Mouse (Mus musculus) adrenal gland, postnatal 10 days (tissue): Measurements from ENCODE around the gene Foxi2. TPM values are rescaled to one million over a fixed set of nuclear protein-coding genes. Genes with fewer than 3 reads are reported as not detected.
A peak's percentile ranks its signal among the peaks of the same experiment; 100 is the strongest.

ENCODE experiments used
- DNase-seq: peaks from one replicate; pipeline ENCODE4 v3.0.0; 2021; ENCODE audit warnings: mixed read lengths
- long read RNA-seq, 2 experiments: library from polyadenylated mRNA; stranded (forward); transcript quantifications; one replicate each; pipeline ENCODE4 v2.0.0; 2021
- total RNA-seq, 2 experiments: library from RNA; stranded (reverse); gene quantifications; 2 replicates each; pipeline ENCODE4 v1.2.3; 2021

Foxi2 gene
- not detected for total RNA-seq
- long read RNA-seq, experiment 1: 0 reads
- long read RNA-seq, experiment 2: 0 reads

- DNase-seq: peak; percentile 7
Measured at GRCm38 (mm10) chr7:135410237-135410965, at the start of gene Foxi2. Gene Foxi2, plus strand, starts transcription at chr7:135410308.

GRCm38 (mm10) chr7:135364606-135365005 is 45.5 kb upstream of the Foxi2 start:
- no peak for DNase-seq

- no peak for DNase-seq
Measured at GRCm38 (mm10) chr7:135376048-135376447, 34.1 kb upstream of the Foxi2 start.

GRCm38 (mm10) chr7:135376932-135377331 is 33.2 kb upstream of the Foxi2 start:
- peak; percentile 23 for DNase-seq

DNA sequence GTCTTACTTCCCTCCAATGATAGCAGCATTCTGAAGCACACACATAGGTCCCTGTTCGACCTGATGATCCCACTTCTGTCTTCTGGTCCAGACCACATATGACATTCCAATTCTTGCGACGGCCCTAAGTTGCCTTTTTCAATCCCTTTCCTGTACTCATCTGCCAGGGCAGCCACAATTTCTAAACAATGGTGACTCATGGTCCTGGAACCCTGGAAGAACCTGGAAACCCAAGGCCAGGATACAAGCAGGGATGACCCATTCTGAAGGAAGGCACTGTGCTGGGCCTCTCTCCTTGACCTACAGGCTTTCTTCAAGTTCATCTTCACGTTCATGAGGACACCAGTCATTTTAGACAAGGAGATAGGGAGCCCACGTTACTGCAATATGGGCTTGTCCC is 31.8 kb upstream of the Foxi2 start:
- no peak for DNase-seq

GRCm38 (mm10) chr7:135389039-135389438 is 21.1 kb upstream of the Foxi2 start:
- peak; percentile 29 for DNase-seq

GRCm38 (mm10) chr7:135392949-135393542 is 17.1 kb upstream of the Foxi2 start:
- DNase-seq: no peak

GRCm38 (mm10) chr7:135394436-135394835 is 15.7 kb upstream of the Foxi2 start:
- DNase-seq: no peak

DNA sequence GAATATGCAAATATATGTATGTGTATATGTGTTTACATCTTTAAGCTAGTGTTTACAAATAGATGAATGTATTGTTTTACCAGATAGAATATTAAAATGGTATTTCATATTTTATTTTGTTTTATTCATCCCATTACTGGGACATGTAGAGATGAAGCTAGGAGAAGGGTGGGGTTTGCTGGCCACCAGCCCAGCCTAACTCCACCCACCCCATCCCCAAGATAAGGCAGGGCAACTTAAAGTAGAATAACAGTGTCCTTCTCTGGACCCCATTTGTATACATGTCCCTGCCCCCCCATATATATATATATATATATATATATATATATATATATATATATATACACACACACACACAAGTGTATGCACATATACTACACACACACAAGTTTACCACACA is 14.9 kb upstream of the Foxi2 start:
- DNase-seq: no peak

- no peak for DNase-seq
Measured at GRCm38 (mm10) chr7:135397096-135397495, 13.0 kb upstream of the Foxi2 start.

DNA sequence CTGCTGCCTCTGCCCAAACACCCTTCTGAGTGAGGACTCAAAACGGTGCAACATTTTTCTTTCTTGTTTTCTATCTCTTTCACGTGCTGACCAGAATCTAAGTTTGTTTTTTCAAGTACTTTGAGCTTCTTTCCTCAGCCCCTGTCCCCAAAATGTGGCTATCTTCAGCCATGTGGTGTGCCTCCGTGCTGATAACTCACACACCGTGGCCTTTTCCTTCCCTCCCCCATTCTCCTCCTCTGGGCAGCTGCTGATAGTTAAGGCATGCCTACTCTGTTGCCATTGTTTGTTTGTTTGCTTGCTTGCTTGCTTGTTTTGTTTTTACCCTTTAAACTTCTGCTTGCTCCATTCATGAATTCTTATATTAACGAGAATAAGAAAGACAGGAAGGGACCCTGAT is 12.2 kb upstream of the Foxi2 start:
- no peak for DNase-seq

- peak; percentile 86 for DNase-seq
Measured at GRCm38 (mm10) chr7:135403416-135403815, 6.7 kb upstream of the Foxi2 start.

DNA sequence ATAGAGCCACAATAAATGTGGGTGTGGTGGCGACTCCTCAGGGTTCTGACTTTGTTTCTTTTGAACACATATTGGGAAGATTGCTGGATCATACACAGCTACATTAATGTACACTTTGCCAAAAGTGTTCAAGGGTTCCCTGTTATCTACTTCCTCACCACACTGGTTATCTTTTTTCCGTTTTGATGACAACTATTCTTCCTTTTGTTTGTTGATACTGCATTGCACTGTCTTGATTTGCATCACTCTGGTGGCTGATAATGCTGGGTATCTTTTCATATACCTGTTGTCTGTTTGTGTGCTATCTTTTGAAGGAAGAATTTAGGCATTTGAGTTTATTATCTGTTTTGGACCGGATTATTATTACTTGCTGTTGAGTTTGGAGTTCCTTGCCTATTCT is 3.3 kb upstream of the Foxi2 start:
- no peak for DNase-seq

DNA sequence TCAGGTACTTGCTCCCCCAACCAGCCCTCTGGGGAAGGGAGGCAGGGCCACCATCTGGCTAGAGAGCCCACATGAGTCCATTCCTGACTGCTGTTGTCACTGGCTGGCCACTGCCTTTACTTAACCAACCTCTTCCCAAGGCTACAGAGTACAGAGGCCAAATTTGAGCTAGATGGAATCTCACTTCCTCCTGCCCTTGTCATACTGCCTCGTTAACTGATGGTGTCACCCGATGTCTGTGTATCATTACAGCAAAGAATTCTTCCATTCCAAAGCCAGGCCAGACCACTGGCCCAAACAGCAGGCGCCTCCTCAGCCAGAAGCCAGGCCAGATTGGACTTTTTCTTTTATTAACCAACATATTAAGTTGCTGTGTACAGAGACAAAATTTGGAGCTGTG is 1.6 kb upstream of the Foxi2 start:
- no peak for DNase-seq

GRCm38 (mm10) chr7:135412357-135412756 is 2.2 kb downstream of the Foxi2 start:
- no peak for DNase-seq

DNA sequence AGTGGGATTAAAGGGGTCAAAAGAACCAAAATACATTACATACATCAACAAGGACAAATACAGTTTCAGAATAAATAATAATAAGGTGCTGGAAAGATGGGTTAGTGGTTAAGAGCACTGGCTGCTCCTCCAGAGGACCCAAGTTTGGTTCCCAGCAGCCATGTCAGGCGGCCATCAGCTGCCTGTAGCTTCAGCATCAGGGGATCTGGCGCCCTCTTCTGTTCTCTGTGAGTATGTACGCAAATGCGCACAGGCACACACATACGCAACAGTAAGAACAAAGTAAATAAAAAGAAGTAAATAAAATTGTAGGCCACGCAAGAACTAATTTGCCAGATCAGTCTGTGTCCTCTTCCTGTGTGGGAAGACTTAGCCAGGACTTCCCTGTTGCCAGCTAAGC is 18.7 kb downstream of the Foxi2 start:
- no peak for DNase-seq

DNA sequence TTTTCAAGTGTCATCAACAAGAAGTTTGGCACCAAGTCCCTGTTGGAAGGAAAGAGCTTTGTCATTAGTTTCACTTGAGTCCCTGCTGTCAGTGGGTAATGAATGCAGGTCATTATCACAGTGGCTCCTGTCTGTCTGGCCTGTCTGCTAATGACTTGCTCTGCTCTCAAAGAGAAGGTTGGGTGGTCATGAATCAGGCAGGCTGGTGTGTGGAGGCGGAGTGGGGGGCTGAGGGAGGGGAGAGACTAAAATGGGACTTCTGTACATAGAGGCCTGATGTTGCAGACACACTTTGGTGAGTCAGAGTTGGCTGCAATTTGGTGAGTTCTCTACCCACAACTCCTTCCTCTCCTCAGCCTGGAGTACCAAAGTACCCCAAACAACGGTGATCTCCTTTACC is 20.8 kb downstream of the Foxi2 start:
- no peak for DNase-seq

DNA sequence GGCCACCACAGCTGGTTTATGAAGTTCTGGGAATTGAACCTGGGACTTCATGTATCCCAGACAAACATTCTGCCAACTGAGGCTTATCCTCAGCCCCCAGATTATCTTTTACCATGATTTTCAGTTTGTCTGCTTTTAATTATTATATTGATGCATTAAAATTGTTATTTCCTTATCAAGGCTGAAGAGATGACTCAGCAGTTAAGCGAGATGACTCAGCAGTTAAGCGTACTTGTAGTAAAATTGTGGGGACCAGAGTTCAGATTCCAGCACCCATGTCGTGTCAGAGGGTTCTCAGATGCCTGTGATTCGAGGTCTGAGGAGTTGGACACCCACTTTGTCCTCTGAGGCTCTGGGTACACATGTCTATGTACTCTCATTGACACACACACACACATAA is 33.8 kb downstream of the Foxi2 start:
- no peak for DNase-seq

- no peak for DNase-seq
Measured at GRCm38 (mm10) chr7:135451340-135451739, 41.2 kb downstream of the Foxi2 start.

- no peak for DNase-seq
Measured at GRCm38 (mm10) chr7:135452366-135452765, 42.3 kb downstream of the Foxi2 start.

DNA sequence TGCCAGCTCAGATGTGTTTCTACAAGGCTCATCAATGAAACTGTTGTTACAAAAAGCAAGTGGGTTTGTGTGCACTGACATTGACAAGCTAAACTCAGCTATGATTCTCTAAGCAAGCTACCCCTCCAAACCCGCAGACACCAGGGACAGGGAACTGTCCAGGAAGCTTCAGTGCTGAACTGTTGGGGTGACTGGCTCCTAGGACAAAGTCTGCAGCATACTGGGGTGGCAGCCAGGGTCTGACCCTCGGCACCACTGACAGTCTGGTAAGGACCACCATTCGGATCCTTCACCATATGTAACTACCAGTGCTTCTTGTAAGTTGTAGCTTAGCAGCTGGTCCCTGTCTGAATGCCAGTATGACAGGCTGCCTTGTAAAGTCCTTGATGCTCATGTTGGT is 43.6 kb downstream of the Foxi2 start:
- DNase-seq: peak; percentile 26
